Mouse (Mus musculus): Measurements from ENCODE around the gene Nfasc. TPM values are rescaled to one million over a fixed set of nuclear protein-coding genes. Genes with fewer than 3 reads are reported as not detected.

Nfasc gene
- total RNA-seq, 4 experiments from 2014 or later: 143 to 162 (median 145) TPM

GRCm38 (mm10) chr1:132733873-132734447, 7.6 kb downstream of the Nfasc start:
- DNase-seq (ENCODE audit: low spot score in 2 of 2): no peak

GRCm38 (mm10) chr1:132732307-132732706, 9.3 kb downstream of the Nfasc start:
- DNase-seq (ENCODE audit: low spot score in 2 of 2): peak in 1 of 2 experiments; percentile 67

- DNase-seq (ENCODE audit: low spot score in 2 of 2): peak in 1 of 2 experiments; percentile 75
These were observed 14.0 kb downstream of the Nfasc start for GRCm38 (mm10) chr1:132727548-132727947.

GRCm38 (mm10) chr1:132722362-132722761, 19.2 kb downstream of the Nfasc start:
- no peak for DNase-seq (ENCODE audit: low spot score in 2 of 2)

- DNase-seq (ENCODE audit: low spot score in 2 of 2): no peak
These were observed 20.3 kb downstream of the Nfasc start for GRCm38 (mm10) chr1:132721266-132721665.

GRCm38 (mm10) chr1:132718225-132718624, 23.4 kb downstream of the Nfasc start:
- DNase-seq (ENCODE audit: low spot score in 2 of 2): no peak

GRCm38 (mm10) chr1:132715044-132715443, 26.6 kb downstream of the Nfasc start:
- DNase-seq (ENCODE audit: low spot score in 2 of 2): no peak

- no peak for DNase-seq (ENCODE audit: low spot score in 2 of 2)
These were observed 32.2 kb downstream of the Nfasc start for GRCm38 (mm10) chr1:132709419-132709818.

GRCm38 (mm10) chr1:132707301-132707700, 34.3 kb downstream of the Nfasc start:
- no peak for DNase-seq (ENCODE audit: low spot score in 2 of 2)

GRCm38 (mm10) chr1:132703467-132703866, 38.1 kb downstream of the Nfasc start:
- DNase-seq (ENCODE audit: low spot score in 2 of 2): no peak

- DNase-seq (ENCODE audit: low spot score in 2 of 2): no peak
These were observed 44.7 kb downstream of the Nfasc start for GRCm38 (mm10) chr1:132696926-132697325.

GRCm38 (mm10) chr1:132696232-132696631, 45.4 kb downstream of the Nfasc start:
- DNase-seq (ENCODE audit: low spot score in 2 of 2): no peak

- DNase-seq (ENCODE audit: low spot score in 2 of 2): no peak
These were observed 47.6 kb downstream of the Nfasc start for GRCm38 (mm10) chr1:132694007-132694406.

- no peak for DNase-seq (ENCODE audit: low spot score in 2 of 2)
These were observed 52.4 kb downstream of the Nfasc start for GRCm38 (mm10) chr1:132689181-132689580.

GRCm38 (mm10) chr1:132678935-132679334, 62.7 kb downstream of the Nfasc start:
- no peak for DNase-seq (ENCODE audit: low spot score in 2 of 2)

- no peak for DNase-seq (ENCODE audit: low spot score in 2 of 2)
These were observed 63.5 kb downstream of the Nfasc start for GRCm38 (mm10) chr1:132678076-132678475.

GRCm38 (mm10) chr1:132672704-132673103, 68.9 kb downstream of the Nfasc start:
- DNase-seq (ENCODE audit: low spot score in 2 of 2): no peak

GRCm38 (mm10) chr1:132669200-132669599, 72.4 kb downstream of the Nfasc start:
- DNase-seq (ENCODE audit: low spot score in 2 of 2): no peak

- DNase-seq (ENCODE audit: low spot score in 2 of 2): no peak
These were observed 81.2 kb downstream of the Nfasc start for GRCm38 (mm10) chr1:132660354-132660753.

- no peak for DNase-seq (ENCODE audit: low spot score in 2 of 2)
These were observed 82.0 kb downstream of the Nfasc start for GRCm38 (mm10) chr1:132659604-132660003.

- DNase-seq (ENCODE audit: low spot score in 2 of 2): no peak
These were observed 86.0 kb downstream of the Nfasc start for GRCm38 (mm10) chr1:132655611-132656010.

- DNase-seq (ENCODE audit: low spot score in 2 of 2): no peak
These were observed 86.8 kb downstream of the Nfasc start for GRCm38 (mm10) chr1:132654769-132655168.

- peak in 1 of 2 experiments; percentile 64 for DNase-seq (ENCODE audit: low spot score in 2 of 2)
These were observed 87.6 kb downstream of the Nfasc start for GRCm38 (mm10) chr1:132653841-132654457.
